Mouse (Mus musculus) myocyte (in vitro differentiated cells): Measurements from ENCODE around the gene Cpne9. TPM values are rescaled to one million over a fixed set of nuclear protein-coding genes. Genes with fewer than 3 reads are reported as not detected.

ENCODE experiments used
- H3K27me3 ChIP-seq: one replicate; pipeline ENCODE4 v1.6.1; 2011; ENCODE audit not compliant: control insufficient read depth, insufficient read depth, insufficient read length
- H3K36me3 ChIP-seq: one replicate; pipeline ENCODE4 v1.6.1; 2011; ENCODE audit not compliant: control insufficient read depth, insufficient read depth
- H3K4me2 ChIP-seq: one replicate; pipeline ENCODE4 v1.6.1; 2011; ENCODE audit warnings: low read depth, control low read depth
- H3K4me3 ChIP-seq: one replicate; pipeline ENCODE4 v1.5.1; 2011; ENCODE audit warnings: mild to moderate bottlenecking, control low read depth, moderate library complexity
- H3K79me2 ChIP-seq: one replicate; pipeline ENCODE4 v1.6.1; 2011; ENCODE audit not compliant: control insufficient read depth, insufficient read depth
- H3ac ChIP-seq: one replicate; pipeline ENCODE4 v1.6.1; 2011; ENCODE audit not compliant: control insufficient read depth, insufficient read length
- CEBPB ChIP-seq: IDR thresholded peaks from 2 replicates; pipeline ENCODE4 v1.6.1; 2011; ENCODE audit warnings: mild to moderate bottlenecking, moderate library complexity; ENCODE audit not compliant: poor library complexity, insufficient read depth, severe bottlenecking
- E2F4 ChIP-seq: IDR thresholded peaks from one replicate; pipeline ENCODE4 v1.6.1; 2011; ENCODE audit warnings: mild to moderate bottlenecking, control low read depth, moderate library complexity; ENCODE audit not compliant: insufficient read depth
- MAX ChIP-seq: IDR thresholded peaks from one replicate; pipeline ENCODE4 v1.6.1; 2011; ENCODE audit warnings: low read depth, mild to moderate bottlenecking, control low read depth
- MYOD1 ChIP-seq, 3 experiments: IDR thresholded peaks; one replicate each; pipeline ENCODE4 v1.6.1; 2011; ENCODE audit warnings: control low read depth in 2 of 3, low read depth in 2 of 3, mild to moderate bottlenecking in 2 of 3, moderate library complexity in 1 of 3; ENCODE audit not compliant: insufficient read length in 2 of 3, control insufficient read depth in 1 of 3
- MYOG ChIP-seq, 3 experiments: IDR thresholded peaks; one replicate each; pipeline ENCODE4 v1.6.1; 2011; ENCODE audit warnings: control low read depth in 2 of 3, low read depth in 2 of 3, mild to moderate bottlenecking in 2 of 3; ENCODE audit not compliant: insufficient read length in 2 of 3, control insufficient read depth in 1 of 3, insufficient read depth in 1 of 3
- POLR2A ChIP-seq: IDR thresholded peaks from one replicate; pipeline ENCODE4 v1.6.1; 2011; ENCODE audit warnings: low read depth, mild to moderate bottlenecking, control low read depth, moderate library complexity; ENCODE audit not compliant: insufficient read length
- POLR2AphosphoS2 ChIP-seq: IDR thresholded peaks from one replicate; pipeline ENCODE4 v1.6.1; 2011; ENCODE audit warnings: low read depth, control low read depth; ENCODE audit not compliant: insufficient read length
- REST ChIP-seq: IDR thresholded peaks from one replicate; pipeline ENCODE4 v1.6.1; 2011; ENCODE audit warnings: mild to moderate bottlenecking, control low read depth, moderate library complexity; ENCODE audit not compliant: insufficient read depth, insufficient read length
- SRF ChIP-seq: IDR thresholded peaks from one replicate; pipeline ENCODE4 v1.6.1; 2011; ENCODE audit warnings: low read depth; ENCODE audit not compliant: control insufficient read depth, insufficient read length
- TCF12 ChIP-seq: IDR thresholded peaks from one replicate; pipeline ENCODE4 v1.6.1; 2011; ENCODE audit warnings: mild to moderate bottlenecking, control low read depth; ENCODE audit not compliant: poor library complexity, insufficient read depth, severe bottlenecking
- TCF3 ChIP-seq: IDR thresholded peaks from one replicate; pipeline ENCODE4 v1.6.1; 2011; ENCODE audit warnings: low read depth, control low read depth; ENCODE audit not compliant: insufficient read length
- USF1 ChIP-seq: IDR thresholded peaks from one replicate; pipeline ENCODE4 v1.6.1; 2011; ENCODE audit warnings: low read depth, mild to moderate bottlenecking, control low read depth, moderate library complexity
- polyA plus RNA-seq: library from polyadenylated mRNA; unstranded; fragments of >200 nt; fragmentation: generic; extraction: Trizol; gene quantifications from one replicate; pipeline ENCODE4 v1.2.1, GENCODE M21; 2012; ENCODE audit warnings: missing spikeins

The Cpne9 gene
- polyA plus RNA-seq, 1 experiment = 0.08 TPM

DNA sequence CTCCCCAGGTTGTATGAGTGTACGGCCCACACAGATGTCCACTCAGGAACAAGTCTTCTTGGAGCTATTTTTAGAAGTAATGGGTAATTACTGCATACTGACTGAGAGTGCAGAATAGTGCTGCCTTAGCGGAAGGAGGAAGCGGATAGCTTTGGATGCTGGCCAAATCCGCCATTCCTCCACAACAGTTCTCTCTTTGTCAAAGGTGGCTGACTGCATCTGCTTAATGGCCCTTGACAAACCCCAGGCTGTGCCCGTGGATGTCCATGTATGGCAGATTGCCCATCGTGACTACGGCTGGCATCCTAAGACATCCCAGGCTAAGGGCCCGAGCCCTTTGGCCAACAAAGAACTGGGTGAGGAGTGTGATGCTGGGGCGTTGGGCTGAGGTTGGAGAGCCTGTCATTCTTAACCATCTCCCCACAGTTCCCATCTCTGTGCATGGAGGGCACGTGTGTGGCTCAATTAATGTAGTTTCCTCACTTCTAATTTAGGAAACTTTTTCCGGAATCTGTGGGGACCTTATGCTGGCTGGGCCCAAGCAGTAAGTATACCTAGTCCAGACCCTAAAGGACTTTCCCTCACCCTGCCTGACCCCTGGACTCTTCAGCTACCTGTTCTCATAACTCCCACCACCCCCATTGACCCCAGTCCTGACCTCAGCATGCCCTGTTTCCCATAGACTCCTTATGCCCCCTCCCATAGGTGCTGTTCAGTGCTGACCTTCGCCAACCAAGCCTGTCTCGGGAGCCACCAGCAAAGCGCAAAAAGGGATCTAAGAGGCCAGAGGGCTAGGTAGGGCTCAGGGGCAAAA lies 51.2 kb downstream of the Cpne9 start:
- TF ChIP-seq MYOD1 (IDR thresholded peaks at IDR 0.05; ENCODE audit: control insufficient read depth in 1 of 3, insufficient read length in 2 of 3, low read depth in 2 of 3) (no peak), MAX (no peak), TCF3 (no peak), POLR2A (no peak), REST (no peak), POLR2AphosphoS2 (no peak), SRF (no peak), MYOG (IDR thresholded peaks at IDR 0.05; ENCODE audit: control insufficient read depth in 1 of 3, insufficient read depth in 1 of 3, insufficient read length in 2 of 3, low read depth in 2 of 3) (no peak), CEBPB (no peak), TCF12 (no peak), USF1 (no peak), E2F4 (no peak)
- Histone ChIP-seq H3K4me3 (no peak overlapping the region), H3K79me2 (no peaks in the 10 kb centered on the region), H3ac (no peak overlapping the region), H3K4me2 (no peak overlapping the region), H3K27me3 (no peaks in the 10 kb centered on the region), H3K36me3 (peaks cover 19% of the 10 kb centered on the region)

DNA sequence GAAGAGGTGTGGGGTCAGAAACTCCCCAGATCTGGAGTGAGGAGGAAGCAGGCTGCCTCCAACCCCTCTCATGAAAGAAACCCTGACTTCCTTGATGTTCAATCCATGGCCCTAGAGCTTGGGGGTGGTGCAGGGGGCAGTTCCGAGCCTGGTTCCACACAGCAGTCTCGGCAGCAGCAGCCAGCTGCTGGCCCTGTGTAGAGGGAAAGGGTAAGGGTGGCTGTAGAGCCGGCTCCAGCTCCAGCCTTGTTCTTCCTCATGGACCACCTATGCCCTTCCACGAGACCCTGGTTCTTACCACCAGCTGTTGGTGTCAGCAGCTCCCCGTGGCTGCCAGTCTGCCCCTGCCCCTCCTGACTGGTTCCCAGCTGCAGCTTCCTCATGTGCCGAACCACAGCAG lies 52.1 kb downstream of the Cpne9 start:
- peaks cover 13% of the 10 kb centered on the region for H3K36me3 ChIP-seq
- no peak overlapping the region for H3ac ChIP-seq

DNA sequence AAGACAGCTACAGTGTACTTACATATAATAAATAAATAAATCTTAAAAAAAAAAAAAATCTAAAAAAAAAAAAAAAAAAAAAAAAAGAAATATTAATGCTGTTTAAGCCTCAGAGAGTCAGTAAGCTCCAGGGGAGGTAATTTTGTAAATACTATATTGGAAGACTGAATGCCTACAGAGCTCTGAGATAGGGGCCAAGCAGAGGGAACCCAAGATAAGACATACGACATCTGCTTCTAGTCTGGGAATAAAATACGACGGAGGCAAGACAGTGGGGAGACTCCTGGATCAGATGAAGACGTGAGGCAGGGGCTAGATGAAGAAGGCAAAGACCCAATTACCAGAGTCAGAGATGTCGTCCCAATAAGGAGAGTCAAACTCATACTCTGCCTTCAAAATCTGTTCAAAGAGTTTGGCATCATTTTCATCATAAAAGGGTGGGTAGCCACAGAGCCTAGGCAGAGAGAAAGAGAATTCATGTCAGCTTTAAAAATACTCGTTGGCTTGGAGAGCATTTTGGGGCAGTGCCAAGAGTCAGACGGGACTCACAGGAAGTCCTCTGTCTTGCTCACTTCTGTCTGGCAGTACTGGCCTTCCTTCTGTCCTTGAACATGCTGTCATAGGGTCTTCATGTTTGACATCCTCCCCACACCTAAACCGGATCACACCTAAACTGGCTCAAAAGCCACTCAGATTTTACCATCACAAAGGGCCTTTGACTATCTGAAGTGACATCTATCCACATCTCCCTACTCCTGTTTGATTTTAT lies 54.9 kb downstream of the Cpne9 start:
- TF ChIP-seq MAX (no peak), TCF12 (no peak), MYOG (IDR thresholded peaks at IDR 0.05; ENCODE audit: control insufficient read depth in 1 of 3, insufficient read depth in 1 of 3, insufficient read length in 2 of 3, low read depth in 2 of 3) (no peak), REST (no peak), TCF3 (no peak), USF1 (no peak), POLR2AphosphoS2 (no peak), E2F4 (no peak), CEBPB (no peak), SRF (no peak), POLR2A (no peak), MYOD1 (IDR thresholded peaks at IDR 0.05; ENCODE audit: control insufficient read depth in 1 of 3, insufficient read length in 2 of 3, low read depth in 2 of 3) (no peak)
- Histone ChIP-seq H3K4me3 (no peak overlapping the region), H3K4me2 (no peak overlapping the region), H3ac (no peak overlapping the region), H3K79me2 (no peaks in the 10 kb centered on the region), H3K27me3 (no peaks in the 10 kb centered on the region), H3K36me3 (peaks cover 11% of the 10 kb centered on the region)

More for the DNA sequence above, 52.1 kb downstream of the Cpne9 start:
- Histone ChIP-seq H3K79me2 (no peaks in the 10 kb centered on the region), H3K4me3 (no peak overlapping the region), H3K4me2 (no peak overlapping the region), H3K27me3 (no peaks in the 10 kb centered on the region)
- TF ChIP-seq POLR2A (no peak), MAX (no peak), REST (no peak), MYOG (IDR thresholded peaks at IDR 0.05; ENCODE audit: control insufficient read depth in 1 of 3, insufficient read depth in 1 of 3, insufficient read length in 2 of 3, low read depth in 2 of 3) (no peak), USF1 (no peak)

DNA sequence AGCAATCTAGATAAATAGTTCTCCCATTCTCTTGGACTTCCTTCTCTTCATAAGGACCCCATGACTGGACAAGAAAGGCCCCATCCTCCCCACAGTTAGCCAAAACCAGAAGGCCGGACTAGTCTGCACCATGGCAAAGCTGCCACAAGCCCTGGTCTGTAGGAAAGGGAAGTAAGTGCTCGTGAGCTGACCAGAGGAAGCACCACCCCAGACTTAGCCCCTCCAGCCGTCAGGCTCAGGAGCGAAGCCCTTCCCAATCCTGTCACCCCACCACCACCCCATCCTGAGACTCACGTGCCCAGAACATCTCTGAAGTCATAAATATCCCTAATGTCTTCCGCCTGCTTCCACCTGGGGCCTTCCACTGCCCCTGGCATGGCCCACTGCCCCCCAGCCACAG lies 59.5 kb downstream of the Cpne9 start:
- H3K4me3 ChIP-seq = no peak overlapping the region
- no peak for TF ChIP-seq REST
- TF ChIP-seq E2F4 = no peak
- no peak for TF ChIP-seq SRF
- no peak for TF ChIP-seq TCF3
- TF ChIP-seq MYOG (IDR thresholded peaks at IDR 0.05; ENCODE audit: control insufficient read depth in 1 of 3, insufficient read depth in 1 of 3, insufficient read length in 2 of 3, low read depth in 2 of 3) = no peak
- TF ChIP-seq TCF12 = no peak
- H3K36me3 ChIP-seq = peaks cover 6% of the 10 kb centered on the region
- H3K79me2 ChIP-seq = no peaks in the 10 kb centered on the region
- H3K27me3 ChIP-seq = no peaks in the 10 kb centered on the region
- no peak overlapping the region for H3K4me2 ChIP-seq
- no peak overlapping the region for H3ac ChIP-seq

DNA sequence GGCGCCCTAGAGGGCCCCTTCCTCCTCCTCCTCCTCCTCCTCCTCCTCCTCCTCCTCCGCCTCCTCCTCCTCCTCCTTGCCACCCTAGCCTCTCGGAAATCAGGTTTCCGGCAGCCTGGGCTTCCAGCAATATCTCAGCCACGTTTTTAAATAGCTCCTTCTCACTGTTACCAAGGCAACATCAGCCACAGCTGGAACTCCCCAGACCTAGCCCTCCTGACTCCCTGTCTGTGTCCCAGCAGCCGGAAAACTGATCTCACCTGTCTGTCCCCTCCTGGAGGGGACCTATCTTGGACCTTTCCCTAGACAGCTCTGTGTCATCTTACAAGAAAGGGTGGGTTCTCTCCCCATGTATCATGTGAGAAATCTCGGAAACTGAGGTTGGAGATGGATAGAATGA lies 60.2 kb downstream of the Cpne9 start:
- H3ac ChIP-seq = no peak overlapping the region
- no peaks in the 10 kb centered on the region for H3K27me3 ChIP-seq
- peaks cover 4% of the 10 kb centered on the region for H3K36me3 ChIP-seq
- TF ChIP-seq MYOG (IDR thresholded peaks at IDR 0.05; ENCODE audit: control insufficient read depth in 1 of 3, insufficient read depth in 1 of 3, insufficient read length in 2 of 3, low read depth in 2 of 3) (no peak), POLR2A (no peak), TCF3 (no peak), USF1 (no peak), TCF12 (no peak)
- peak overlapping the region; percentile 45 for H3K4me3 ChIP-seq
- H3K4me2 ChIP-seq = peak overlapping the region; percentile 99
- H3K79me2 ChIP-seq = no peaks in the 10 kb centered on the region
